Mouse (Mus musculus) lung, embryonic 15.5 days (tissue): ENCODE data around the gene Cenpv. TPM values are rescaled to one million over a fixed set of nuclear protein-coding genes. Genes with fewer than 3 reads are reported as not detected.

Source experiments
- ATAC-seq: fragments of 200-750 bp; cut with Nextera tagmentation; 2 replicates; pipeline ENCODE4 v1.8.0; 2017; ENCODE audit warnings: moderate number of reproducible peaks, borderline replicate concordance; ENCODE audit not compliant: low FRiP score, low TSS enrichment; ENCODE audit errors: extremely low read depth
- H3K27ac ChIP-seq: fragments of 300-500 bp; sonication (generic); 2 replicates; pipeline ENCODE4 v1.5.1; 2015; ENCODE audit warnings: moderate library complexity, mild to moderate bottlenecking, inconsistent platforms
- H3K27me3 ChIP-seq: fragments of 300-500 bp; sonication (generic); 2 replicates; pipeline ENCODE4 v1.6.1; 2015; ENCODE audit warnings: inconsistent platforms
- H3K36me3 ChIP-seq: fragments of 300-500 bp; sonication (generic); 2 replicates; pipeline ENCODE4 v1.6.1; 2015; ENCODE audit warnings: inconsistent platforms
- H3K4me1 ChIP-seq: fragments of 300-500 bp; sonication (generic); 2 replicates; pipeline ENCODE4 v1.6.1; 2015; ENCODE audit warnings: inconsistent platforms
- H3K4me2 ChIP-seq: fragments of 300-500 bp; sonication (generic); 2 replicates; pipeline ENCODE4 v1.6.1; 2015; ENCODE audit warnings: inconsistent platforms, mild to moderate bottlenecking, moderate library complexity
- H3K4me3 ChIP-seq: fragments of 300-500 bp; sonication (generic); 2 replicates; pipeline ENCODE4 v1.5.1; 2015; ENCODE audit warnings: mild to moderate bottlenecking, inconsistent platforms
- H3K9ac ChIP-seq: fragments of 300-500 bp; sonication (generic); 2 replicates; pipeline ENCODE4 v1.6.1; 2015; ENCODE audit warnings: inconsistent platforms
- H3K9me3 ChIP-seq: fragments of 300-500 bp; sonication (generic); 2 replicates; pipeline ENCODE4 v1.6.1; 2016; ENCODE audit warnings: inconsistent platforms
- WGBS: fragments of 180-500 bp; shearing (Covaris S2); methylation state at CpG from one replicate; pipeline ENCODE4 v1.1.7; 2015; 5-methylcytosine and 5-hydroxymethylcytosine counted together
- polyA plus RNA-seq: library from polyadenylated mRNA; unstranded; fragments of >200 nt; fragmentation: Nextera tagmentation; extraction: Ambion mirVana; gene quantifications from 2 replicates; pipeline ENCODE4 v1.2.1, GENCODE M21; 2015

Gene Cenpv
- polyA plus RNA-seq, 1 experiment from 2014 or later: 14.1 TPM

DNA sequence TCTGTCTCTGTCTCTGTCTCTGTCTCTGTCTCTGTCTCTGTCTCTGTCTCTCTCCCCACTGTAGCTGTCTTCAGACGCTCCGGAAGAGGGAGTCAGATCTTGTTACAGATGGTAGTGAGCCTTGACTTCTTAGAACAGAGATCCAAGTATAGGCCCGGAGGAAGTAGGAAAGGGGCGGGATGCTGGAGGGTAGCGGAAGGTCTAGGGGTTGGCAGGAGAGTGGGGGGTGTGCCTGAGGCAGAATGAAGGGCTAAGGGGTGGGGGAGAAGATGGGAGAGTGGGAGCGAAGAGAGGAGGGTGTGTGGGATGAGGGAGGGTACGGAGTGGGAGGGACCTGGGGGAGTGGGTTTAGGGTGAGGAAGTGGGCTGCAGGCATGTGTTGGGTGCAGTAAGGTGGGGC, 26.7 kb upstream of the Cenpv start:
- Histone ChIP-seq H3K36me3 (no peaks in the 10 kb centered on the region), H3K4me3 (no peak overlapping the region), H3K4me1 (no peaks in the 10 kb centered on the region; the same call in 1 of the 2 replicates), H3K27ac (no peak overlapping the region), H3K9me3 (no peaks in the 10 kb centered on the region), H3K27me3 (no peaks in the 10 kb centered on the region), H3K4me2 (no peak overlapping the region), H3K9ac (no peak overlapping the region)
- ATAC-seq: no peak; the same call in 1 of the 2 replicates
- 55% methylated on average over 7 of the region's 7 CpGs for WGBS

DNA sequence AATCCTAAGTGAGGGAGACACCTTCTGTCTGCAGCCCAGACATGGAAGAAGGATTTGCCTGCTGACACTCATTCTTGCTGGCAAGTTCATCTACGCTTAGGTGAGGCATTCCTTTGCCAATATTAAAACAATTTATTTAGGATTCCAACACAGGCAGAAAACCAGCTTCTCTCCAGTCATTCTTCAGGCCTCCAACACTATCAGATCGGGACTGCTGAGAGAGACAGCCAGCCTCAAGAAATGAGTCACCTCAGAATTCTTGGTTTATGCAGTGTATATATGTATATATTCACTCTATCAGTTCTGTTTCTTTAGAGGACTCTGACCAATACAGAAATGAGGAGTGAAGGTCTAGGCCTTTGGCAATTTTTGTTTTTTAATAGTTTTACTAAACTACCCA, 24.5 kb upstream of the Cenpv start:
- no peaks in the 10 kb centered on the region; the same call in 1 of the 2 replicates for H3K4me1 ChIP-seq
- 83% methylated on average over 2 of the region's 2 CpGs for WGBS
- no peak overlapping the region for H3K9ac ChIP-seq
- H3K9me3 ChIP-seq: no peaks in the 10 kb centered on the region
- no peak for ATAC-seq
- no peak overlapping the region for H3K4me2 ChIP-seq
- H3K4me3 ChIP-seq: no peak overlapping the region
- H3K36me3 ChIP-seq: no peaks in the 10 kb centered on the region
- no peak overlapping the region for H3K27ac ChIP-seq
- no peaks in the 10 kb centered on the region for H3K27me3 ChIP-seq

DNA sequence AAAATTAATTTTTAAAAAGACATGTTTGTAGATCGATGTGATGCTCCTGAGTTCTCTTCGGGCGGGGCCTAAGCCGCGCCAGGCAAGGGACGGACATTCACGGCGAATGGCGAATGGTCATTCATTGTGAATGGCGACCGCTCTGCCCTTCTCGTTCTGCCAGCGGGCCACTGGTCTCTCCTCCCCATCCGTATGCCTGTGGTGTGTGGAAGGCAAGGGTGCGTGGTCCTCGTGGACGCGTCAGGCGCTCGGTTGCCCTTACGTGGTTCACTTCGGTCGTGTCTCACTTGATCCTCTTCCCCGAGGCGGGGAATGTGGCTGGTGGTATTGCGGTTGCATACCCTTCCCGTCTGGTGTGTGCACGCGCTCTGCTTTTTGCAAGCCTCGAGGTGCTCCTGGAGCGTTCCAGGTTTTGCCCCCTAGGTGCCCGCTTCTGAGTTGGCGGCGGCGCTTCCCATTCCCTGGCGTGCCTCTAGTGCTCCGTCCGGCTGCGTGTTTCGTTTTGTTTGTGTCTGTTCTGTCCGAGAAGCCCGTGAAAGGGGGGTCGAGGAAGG, 21.5 kb upstream of the Cenpv start:
- no peaks in the 10 kb centered on the region for H3K9me3 ChIP-seq
- no peaks in the 10 kb centered on the region for H3K36me3 ChIP-seq
- H3K4me2 ChIP-seq: peak overlapping the region; percentile 71
- peak overlapping the region; percentile 36 for H3K4me3 ChIP-seq
- no peaks in the 10 kb centered on the region for H3K27me3 ChIP-seq
- no peaks in the 10 kb centered on the region for H3K4me1 ChIP-seq
- peak overlapping the region; percentile 27; the same call in 1 of the 2 replicates for H3K9ac ChIP-seq
- H3K27ac ChIP-seq: no peak overlapping the region
- ATAC-seq: no peak
- 25% methylated on average over 43 of the region's 43 CpGs for WGBS

DNA sequence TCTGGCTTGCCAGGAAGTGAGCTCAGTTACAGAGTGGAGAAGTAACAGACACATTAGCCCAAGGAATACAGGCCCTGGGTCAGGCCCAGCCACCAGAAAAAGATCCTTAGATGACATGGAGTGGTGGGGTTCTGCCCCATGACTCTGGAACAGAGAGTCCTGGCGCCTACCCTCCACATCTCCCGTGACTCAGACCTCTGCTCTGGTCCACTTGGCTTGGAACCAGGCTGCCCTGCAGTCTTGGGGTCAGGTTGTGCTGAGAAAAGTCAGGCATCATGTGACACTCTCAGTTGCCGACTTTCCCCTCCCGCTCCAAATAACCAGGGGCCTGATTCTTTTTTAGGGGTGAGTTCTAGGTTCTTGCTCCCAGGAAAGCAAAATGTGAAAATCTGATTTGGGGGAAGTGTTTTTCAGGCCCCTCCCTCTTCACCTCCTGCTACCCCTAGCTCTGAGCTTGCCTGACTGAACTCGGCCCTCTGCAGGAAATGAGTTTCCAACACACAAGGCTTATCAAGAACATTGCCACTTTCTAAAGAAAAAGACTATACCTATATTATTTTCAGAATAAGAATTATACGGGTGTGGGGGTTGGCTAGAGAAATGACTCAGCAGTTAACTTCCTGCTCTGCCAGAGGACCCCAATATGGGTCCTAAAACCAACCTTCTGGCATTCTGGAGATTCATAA, 20.0 kb upstream of the Cenpv start:
- no peak for ATAC-seq
- Histone ChIP-seq H3K36me3 (peaks cover 11% of the 10 kb centered on the region), H3K9ac (no peak overlapping the region), H3K27me3 (no peaks in the 10 kb centered on the region), H3K4me3 (no peak overlapping the region), H3K4me1 (peaks cover 13% of the 10 kb centered on the region), H3K9me3 (no peaks in the 10 kb centered on the region), H3K27ac (no peak overlapping the region), H3K4me2 (no peak overlapping the region)
- WGBS: 39% methylated on average over 6 of the region's 6 CpGs

DNA sequence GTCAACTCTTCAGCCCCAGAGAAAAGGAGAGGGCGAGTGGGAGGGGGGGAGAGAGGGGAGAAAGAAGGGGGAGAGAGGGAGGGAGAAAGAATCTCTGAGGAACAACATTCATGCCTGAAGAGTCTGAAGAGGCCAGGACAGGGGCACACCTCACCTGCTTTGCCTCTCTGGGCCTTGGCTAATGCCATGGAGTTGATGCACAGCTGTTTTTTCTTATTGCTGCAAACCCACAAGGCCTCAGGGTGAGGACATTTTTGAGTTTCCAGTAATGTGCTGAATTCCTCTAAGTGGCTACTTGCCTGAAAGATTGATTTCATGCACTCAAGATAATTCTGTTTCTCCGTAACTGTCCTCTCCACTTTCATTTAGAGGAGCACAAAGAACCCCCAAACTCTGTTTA, 19.1 kb upstream of the Cenpv start:
- H3K36me3 ChIP-seq: peaks cover 21% of the 10 kb centered on the region
- WGBS: 53% methylated on average over 2 of the region's 2 CpGs
- H3K4me3 ChIP-seq: no peak overlapping the region
- H3K4me1 ChIP-seq: peaks cover 22% of the 10 kb centered on the region
- no peak overlapping the region for H3K4me2 ChIP-seq
- H3K27me3 ChIP-seq: no peaks in the 10 kb centered on the region
- H3K27ac ChIP-seq: no peak overlapping the region
- ATAC-seq: no peak
- H3K9me3 ChIP-seq: no peaks in the 10 kb centered on the region
- H3K9ac ChIP-seq: no peak overlapping the region

DNA sequence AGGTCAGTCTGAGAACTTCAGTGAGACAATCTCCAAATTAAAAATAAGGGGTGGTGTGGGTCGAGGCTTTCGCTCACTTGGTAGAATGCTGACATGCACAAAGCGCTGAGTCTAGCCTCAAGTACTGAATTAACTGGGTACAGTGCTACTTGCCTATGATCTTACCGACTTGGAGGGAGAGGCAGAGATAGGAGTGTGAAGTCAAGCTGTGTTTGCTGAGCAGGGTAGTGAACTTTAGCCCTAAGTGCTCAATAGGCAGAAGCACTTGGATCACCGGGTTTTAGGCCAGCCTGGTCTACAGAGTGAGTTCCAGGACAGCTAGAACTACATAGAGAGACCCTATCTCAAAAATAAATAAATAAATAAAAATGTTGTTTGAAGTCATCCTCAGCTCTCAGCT, 18.1 kb upstream of the Cenpv start:
- WGBS: 45% methylated on average over 5 of the region's 5 CpGs
- Histone ChIP-seq H3K27me3 (no peaks in the 10 kb centered on the region), H3K4me3 (no peak overlapping the region), H3K9ac (no peak overlapping the region), H3K9me3 (no peaks in the 10 kb centered on the region), H3K4me2 (no peak overlapping the region), H3K4me1 (peaks cover 24% of the 10 kb centered on the region), H3K36me3 (peaks cover 23% of the 10 kb centered on the region), H3K27ac (no peak overlapping the region)
- no peak for ATAC-seq

DNA sequence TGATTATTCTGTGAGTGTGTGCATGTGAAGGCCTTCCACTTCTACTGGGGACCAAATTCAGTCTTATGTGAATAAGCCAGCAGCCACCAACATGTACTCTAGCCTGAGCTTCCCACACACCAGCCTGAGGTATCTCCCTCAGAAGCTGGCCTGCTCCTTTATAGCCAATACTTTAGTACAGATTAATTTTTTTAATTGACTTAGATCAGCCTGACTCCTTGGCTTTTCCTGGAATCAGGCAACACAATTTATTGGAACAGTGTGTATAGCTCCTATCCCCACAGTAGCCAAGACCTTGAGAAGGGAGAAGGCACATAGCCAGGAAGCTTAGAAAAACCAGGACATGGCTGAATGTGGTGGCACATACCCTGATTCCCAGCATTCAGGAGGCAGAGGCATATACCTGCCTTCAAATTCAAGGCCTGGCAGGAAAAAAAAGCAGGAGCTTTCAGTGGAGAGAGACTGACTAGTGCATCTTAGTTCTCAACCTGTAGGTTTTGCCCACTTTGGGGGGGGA, 16.9 kb upstream of the Cenpv start:
- Histone ChIP-seq H3K27ac (no peak overlapping the region), H3K9ac (no peak overlapping the region), H3K27me3 (no peaks in the 10 kb centered on the region), H3K4me3 (no peak overlapping the region), H3K36me3 (peaks cover 23% of the 10 kb centered on the region), H3K9me3 (no peaks in the 10 kb centered on the region), H3K4me2 (no peak overlapping the region), H3K4me1 (peaks cover 24% of the 10 kb centered on the region)
- no peak for ATAC-seq

DNA sequence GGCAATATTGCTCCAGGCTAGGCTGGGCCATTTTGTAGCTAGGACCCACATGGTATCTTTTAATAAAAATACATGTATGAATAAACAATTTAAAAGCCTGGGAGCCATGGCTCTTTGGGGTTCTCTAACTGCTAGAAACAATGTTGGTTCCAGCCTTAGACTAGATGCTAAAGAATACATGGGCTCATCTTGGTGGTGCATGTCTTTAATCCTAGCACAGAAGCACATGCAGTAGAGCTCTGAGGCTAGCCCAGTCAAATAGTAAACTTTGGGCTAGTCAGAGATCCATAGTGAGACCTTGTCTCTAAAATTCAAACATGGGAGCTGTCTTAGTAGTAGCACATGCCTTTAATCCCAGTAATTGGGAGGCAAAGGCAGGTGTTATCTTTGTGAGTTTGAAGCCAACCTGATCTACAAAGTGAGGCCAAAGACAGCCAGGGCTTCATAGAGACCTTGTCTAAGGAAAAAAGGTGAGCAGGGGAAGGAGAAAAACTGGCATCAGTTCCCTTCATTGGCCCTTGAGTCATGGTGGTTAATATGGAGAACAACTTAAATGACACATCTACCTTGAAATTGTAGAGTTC, 16.0 kb upstream of the Cenpv start:
- H3K27ac ChIP-seq: no peak overlapping the region
- peaks cover 24% of the 10 kb centered on the region for H3K4me1 ChIP-seq
- peak overlapping the region; percentile 80 for H3K4me2 ChIP-seq
- ATAC-seq: no peak
- peaks cover 23% of the 10 kb centered on the region for H3K36me3 ChIP-seq
- H3K9ac ChIP-seq: no peak overlapping the region
- no peaks in the 10 kb centered on the region for H3K9me3 ChIP-seq
- H3K4me3 ChIP-seq: peak overlapping the region; percentile 45
- H3K27me3 ChIP-seq: no peaks in the 10 kb centered on the region

DNA sequence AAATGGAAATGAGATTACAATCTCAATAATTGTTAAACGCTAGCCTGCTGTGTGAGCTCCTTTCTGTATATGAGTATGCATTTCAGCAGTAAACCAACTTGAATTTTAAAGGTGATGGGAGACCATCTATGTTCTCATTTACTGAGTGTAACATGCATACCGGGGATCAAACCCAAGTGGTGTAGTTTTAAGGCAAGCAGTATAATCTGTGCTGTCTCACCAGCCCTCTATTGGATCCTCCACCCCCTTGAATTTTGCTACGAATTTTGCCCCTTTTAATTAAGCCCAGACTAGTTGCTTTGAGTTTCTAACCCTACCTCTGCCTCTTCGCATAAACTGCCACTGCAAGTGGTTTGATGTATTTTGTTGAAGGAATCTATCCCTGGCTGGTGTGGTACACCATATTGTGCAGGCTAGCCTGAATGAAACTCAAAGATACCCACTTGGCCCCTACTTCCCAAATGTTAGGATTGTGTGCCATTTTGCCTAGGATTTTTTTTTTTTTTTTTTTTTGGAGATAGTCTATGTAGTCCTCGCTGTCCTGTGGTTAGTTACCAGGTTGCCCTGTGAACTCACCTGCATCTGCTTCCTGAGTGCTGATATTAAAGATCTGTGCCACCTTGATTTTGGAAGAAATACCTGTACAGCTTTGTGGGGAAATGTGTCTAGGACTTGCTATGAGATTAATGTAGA, 15.2 kb upstream of the Cenpv start:
- no peak for ATAC-seq
- Histone ChIP-seq H3K9me3 (no peaks in the 10 kb centered on the region), H3K4me2 (peak overlapping the region; percentile 80), H3K27ac (no peak overlapping the region), H3K9ac (peak overlapping the region; percentile 38; the same call in 1 of the 2 replicates), H3K36me3 (peaks cover 23% of the 10 kb centered on the region), H3K4me3 (peak overlapping the region; percentile 45), H3K27me3 (no peaks in the 10 kb centered on the region), H3K4me1 (peaks cover 27% of the 10 kb centered on the region)
- 70% methylated on average over 5 of the region's 5 CpGs for WGBS

DNA sequence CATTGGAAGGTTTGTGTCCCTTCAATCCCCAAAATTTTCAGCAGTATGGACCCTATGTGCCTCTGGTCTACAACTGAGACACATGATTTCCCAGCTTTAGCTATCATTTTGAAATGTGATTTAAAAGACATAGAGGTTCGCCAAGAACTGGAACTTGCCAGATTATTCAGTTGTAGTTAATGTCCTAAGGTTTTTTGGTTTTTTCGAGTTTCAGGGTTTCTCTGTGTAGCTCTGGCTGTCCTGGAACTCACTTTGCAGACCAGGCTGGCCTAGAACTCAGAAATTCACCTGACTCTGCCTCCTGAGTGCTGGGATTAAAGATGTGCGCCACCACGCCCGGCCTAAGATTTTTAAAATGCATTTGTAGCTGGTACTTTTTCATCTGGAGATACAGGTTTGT, 14.6 kb upstream of the Cenpv start:
- peaks cover 31% of the 10 kb centered on the region for H3K4me1 ChIP-seq
- no peaks in the 10 kb centered on the region for H3K9me3 ChIP-seq
- no peak for ATAC-seq
- WGBS: 78% methylated on average over 5 of the region's 5 CpGs
- peak overlapping the region; percentile 45 for H3K4me3 ChIP-seq
- peaks cover 23% of the 10 kb centered on the region for H3K36me3 ChIP-seq
- no peak overlapping the region for H3K27ac ChIP-seq
- H3K9ac ChIP-seq: peak overlapping the region; percentile 38; the same call in 1 of the 2 replicates
- H3K4me2 ChIP-seq: peak overlapping the region; percentile 80
- H3K27me3 ChIP-seq: no peaks in the 10 kb centered on the region

DNA sequence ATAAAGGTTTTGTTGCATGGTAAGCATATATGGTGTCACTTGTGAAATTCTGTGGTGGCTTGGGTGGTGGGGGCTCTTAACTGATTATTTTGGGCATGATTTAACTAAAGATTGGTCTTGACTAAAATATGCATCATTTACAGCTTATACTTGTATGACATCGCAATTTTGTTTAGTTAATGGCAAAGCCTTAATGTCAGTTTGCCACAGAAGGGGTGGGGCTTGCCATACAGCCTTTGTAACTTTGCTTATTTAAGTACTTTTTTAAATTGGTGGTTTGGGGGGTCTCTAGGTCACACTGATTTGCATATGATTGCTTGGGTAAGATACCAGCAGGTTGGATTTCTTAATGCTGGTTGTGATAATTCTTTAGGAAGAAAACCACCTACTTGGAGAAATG, 14.1 kb upstream of the Cenpv start:
- WGBS: 22% methylated on average over 1 of the region's 1 CpGs
- peaks cover 31% of the 10 kb centered on the region for H3K4me1 ChIP-seq
- peaks cover 23% of the 10 kb centered on the region for H3K36me3 ChIP-seq
- no peak overlapping the region for H3K27ac ChIP-seq
- peak overlapping the region; percentile 45 for H3K4me3 ChIP-seq
- no peaks in the 10 kb centered on the region for H3K9me3 ChIP-seq
- H3K27me3 ChIP-seq: no peaks in the 10 kb centered on the region
- ATAC-seq: no peak
- H3K4me2 ChIP-seq: peak overlapping the region; percentile 80
- H3K9ac ChIP-seq: peak overlapping the region; percentile 38
